Mouse (Mus musculus): ENCODE data around the gene Cdc123.

Cdc123 gene

DNA sequence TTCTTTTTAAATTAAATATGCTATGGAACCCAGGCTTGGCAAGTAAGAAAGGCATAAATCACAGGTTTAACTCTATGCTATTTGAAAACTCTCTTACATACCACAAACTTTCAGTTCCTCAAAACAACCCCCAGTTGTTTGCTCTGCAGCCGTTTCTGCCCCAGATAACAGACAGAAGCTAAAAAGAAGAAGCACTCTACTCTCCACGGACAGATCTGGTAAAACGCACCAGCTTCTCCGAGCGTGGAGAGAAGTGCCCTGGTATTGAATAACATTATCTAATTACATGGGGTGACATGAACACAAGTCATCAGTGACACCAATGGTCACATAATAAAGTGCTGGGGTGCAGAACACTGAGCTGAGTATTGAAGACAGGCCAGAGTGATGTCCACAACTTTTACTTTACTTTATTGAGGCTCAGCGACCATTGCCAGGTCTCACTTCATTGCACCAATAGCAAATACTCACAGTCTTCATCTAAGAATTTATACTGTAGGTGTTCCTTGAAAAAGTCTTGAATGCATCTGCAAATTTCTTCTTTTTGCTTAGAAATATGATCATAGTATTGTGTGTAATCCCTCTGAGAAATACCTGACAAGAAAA lies 40.4 kb downstream of the Cdc123 start:
- peak; percentile 48 to 49 for DNase-seq

DNA sequence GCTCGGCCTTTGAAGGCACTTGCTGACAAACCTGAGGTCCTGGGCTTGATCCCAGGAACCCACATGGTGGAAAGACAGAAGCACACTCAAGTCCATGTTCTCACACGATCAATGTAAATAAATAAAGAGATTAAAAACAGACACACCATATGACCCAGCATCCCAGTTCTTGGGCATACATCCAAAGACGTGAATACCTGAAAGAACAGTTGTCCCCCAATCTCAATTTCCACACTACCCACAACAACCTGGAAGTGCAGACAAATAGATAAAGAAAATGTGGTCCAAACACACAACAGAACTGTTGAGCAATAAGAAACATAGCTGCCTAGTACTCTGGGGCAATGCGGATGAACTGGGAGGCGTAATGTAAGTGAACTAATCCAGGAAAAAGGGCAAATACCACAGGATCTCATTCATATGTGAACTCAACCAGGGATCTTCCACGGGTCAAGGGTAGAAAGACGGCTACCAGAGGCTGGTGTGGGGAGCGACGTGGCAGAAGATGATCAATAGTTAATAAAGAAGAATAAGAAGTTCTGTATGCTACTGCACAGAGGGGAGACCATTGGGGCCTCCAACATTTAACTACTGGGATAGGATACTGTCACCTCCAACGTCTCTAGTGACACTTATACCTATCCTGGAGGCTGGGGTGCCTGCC lies 42.9 kb downstream of the Cdc123 start:
- no peak for DNase-seq

DNA sequence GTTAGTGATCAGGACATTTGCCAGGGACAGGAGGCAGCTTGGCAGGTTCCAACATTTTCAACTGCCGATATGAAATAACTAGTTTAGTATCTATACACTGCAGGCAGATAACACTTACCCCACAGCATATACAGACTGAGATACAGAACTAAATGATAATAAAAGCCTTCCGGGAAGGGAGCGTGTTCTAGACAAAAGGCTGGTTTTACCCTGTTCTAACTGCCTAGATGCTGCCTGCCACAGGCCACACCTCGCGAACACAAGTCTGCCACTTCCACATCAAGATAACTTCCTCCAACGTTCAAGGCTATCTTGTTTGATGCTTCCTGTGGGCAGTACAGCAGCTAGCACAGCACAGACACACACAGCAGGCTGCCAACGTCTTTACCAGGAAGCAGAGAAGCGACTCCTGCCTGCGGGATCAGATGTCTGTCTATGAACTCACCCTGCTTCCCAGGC lies 43.8 kb downstream of the Cdc123 start:
- DNase-seq = peak in 1 of 2 experiments; percentile 20

DNA sequence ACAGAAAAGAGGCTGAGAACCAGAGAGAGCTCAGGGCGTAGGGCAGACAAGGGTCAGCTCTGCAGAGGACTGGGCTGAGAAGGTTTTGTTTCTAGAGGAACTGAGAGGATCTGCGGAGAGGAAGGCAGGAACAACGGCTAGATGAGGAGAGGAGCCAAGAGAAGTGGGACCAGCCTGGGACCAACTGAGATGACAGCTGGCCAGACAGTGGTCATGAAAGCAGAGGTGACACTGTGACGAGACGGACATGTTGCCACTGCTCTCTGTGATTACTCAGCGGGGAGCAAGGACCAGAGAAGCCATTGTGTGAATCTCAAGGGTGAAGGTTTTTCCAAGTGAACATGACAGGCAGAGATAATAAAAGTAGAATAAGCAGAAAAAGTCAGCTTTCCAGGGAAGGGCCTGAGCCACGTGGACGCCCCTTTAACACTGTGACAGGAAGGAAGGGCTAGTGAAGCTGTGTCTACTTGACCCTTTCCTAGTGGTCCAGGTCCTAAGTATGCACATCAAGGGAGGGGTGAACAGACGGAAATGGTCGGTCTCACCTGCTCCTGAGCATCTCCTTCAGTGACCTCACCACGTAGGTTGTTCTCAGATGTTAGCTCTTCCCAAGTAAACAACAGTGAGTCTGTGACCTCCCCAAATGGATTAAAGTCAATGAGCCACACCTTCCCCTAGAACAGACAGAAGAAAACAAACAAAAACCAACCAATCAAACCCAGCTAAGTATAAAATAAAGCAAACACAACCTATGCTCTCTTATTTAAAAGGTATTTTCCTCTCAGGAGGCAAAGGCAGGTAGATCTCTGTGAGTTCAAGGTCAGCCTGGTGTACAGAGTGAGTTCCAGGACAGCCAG lies 46.9 kb downstream of the Cdc123 start:
- DNase-seq = no peak

DNA sequence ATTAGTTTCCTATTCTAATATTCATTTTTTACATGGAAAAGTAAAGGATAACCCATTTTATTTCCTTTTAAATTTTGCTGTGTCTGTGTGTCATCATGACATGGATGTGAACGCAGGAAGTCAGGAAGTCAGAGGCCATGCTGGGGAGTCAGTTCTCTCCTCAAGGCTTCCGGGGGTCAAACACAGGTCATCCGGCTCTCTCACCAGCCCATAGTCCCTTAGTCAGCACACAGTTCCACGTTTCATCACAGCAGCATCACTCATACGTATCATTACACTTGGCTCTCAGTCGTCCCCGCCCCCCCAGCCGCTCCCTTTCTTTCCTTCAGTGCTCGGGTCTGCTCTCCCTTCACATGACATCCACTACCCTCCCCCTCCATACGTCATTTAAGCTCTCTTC lies 51.2 kb downstream of the Cdc123 start:
- no peak for DNase-seq

DNA sequence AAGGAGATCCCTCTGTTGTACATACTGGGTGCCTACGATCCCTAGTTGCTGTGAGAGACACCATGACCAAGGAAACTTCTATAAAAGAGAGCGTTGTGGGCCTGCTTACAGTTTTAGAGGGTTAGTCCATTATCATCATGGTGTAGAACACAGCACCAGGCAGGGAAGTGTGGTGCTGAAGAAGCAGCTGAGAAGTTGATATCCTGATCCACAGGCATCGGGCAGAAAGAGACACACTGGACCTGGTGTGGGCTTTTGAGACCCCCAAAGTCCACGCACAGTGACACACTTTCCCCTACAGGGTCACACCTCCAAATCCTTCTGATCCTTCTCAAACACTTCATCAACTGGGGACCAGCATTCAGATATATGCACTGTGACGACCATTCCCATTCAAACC lies 52.9 kb downstream of the Cdc123 start:
- DNase-seq = no peak

DNA sequence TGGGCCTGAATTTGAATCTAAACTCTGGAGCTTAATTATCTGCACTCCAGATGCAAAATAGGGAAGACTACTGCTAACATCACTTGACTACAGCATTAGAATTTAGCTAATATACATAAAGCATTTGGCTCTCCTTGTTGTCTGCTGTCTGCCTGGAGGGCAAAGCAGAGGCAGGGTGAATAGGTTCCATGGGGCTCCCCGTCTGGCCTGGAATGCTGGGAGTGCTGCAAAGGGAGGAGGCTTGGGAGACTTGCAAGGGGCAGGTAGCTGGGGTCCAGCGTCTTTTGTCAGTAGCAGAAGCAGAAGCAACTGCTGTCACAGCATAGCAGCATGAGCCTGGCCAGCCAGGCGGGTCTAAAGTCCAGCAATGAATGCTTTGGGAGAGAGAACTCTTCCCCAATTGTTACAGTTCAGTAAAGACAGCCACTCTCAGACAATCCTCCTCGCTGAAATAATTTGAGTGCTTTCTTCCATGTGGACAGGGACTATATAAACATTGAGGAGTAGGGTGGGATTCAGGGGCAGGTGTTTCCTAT lies 55.3 kb downstream of the Cdc123 start:
- no peak for DNase-seq

DNA sequence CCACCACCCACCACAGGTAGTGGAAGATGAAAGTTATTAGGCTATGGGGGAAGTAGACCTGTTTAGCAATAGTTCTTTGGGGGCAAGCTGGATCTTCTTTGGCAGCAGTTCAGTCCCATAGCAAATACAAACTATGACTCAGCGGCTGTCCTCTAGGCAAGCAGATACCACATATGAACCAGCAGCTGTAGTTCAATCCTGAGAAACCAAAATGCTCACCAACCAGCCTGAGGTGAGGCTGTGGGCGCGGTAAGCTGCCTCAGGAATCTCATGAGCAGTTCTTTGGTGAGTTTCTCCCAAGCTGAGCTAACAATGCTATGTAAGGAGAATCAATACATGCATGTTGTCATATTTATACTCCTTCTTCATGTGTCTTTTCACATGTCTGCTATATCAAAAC lies 57.6 kb downstream of the Cdc123 start:
- DNase-seq = no peak

DNA sequence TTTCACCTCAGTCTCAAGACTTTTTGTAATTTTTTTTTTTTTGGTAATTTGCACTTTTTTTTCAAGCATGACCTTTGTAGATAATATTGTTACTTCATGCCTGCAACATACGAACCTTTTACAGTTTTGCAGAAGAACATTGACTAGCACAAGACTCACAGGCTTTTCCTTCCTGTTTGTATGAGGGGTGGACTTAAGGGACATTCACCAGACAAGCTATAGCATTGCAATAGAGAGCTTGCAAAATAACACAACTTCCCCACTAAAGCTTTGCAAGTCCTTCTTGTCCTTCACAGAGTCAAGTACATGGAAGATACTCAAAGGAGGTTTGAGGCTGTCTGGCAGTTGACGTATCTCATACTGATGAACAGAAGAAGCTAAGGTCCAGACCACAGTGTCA lies 72.5 kb downstream of the Cdc123 start:
- no peak for DNase-seq

DNA sequence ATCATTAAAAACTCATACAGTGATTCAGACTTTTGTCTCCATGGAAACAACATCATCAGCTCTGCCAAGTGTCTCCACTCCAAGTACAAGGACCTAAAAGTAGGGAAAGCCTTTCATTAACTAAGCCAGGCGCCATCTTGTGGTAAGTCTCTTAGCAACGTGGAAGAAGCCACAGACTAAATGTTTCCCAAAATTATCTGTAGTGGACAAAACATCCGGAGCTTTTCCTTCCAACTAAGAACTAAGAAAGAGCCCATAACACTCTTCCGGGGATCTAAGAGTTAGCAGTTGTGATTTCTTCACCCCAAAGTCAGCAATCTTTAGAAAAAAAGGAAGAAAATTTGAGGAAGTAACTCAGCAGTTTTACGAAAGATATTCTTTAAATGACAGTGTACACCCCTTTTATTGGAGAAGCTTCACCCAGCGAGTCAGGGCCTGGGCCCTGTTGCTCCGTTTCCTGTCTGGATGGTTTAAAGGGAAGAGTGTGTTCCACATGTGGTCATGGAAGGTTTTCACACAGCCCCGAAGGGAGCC lies 74.2 kb downstream of the Cdc123 start:
- peak; percentile 13 to 18 for DNase-seq

DNA sequence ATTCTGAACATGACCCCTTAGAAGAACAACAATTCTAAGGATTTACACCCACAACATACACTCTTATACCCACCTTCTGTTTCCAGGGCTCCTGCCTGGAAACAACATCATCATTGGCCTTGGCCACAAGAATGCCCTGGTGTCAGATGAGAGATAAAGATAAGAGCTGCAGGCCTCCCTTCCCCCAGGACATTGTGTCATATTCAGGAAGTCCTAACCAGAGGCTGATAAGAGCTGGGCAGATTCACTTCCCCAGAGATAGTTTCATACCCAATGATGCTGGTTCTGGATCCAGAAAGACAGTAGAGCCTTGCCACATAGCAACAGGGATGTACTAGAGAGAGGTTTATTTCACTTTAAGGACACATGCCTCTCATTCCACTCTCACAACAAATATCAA lies 75.3 kb downstream of the Cdc123 start:
- peak in 1 of 2 experiments; percentile 17 for DNase-seq

DNA sequence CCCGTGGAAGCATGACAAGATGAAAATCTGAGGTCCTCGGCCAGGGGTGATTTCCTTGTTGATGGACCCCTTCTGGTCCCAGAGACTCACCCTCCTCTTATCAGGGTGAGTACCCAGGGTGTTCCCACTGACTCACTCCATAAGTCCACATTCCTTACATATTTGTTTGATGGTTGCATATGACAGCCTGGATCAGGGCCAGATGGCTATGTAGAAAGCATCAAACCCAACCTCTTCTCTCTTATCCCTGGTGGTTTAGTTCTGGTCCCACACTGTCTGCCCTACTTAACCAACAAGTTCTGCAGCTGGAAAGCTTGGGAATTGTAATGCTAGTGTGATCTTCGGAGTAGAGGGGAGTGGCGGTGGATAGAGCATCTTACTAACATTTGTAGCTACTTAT lies 76.0 kb downstream of the Cdc123 start:
- DNase-seq = no peak

DNA sequence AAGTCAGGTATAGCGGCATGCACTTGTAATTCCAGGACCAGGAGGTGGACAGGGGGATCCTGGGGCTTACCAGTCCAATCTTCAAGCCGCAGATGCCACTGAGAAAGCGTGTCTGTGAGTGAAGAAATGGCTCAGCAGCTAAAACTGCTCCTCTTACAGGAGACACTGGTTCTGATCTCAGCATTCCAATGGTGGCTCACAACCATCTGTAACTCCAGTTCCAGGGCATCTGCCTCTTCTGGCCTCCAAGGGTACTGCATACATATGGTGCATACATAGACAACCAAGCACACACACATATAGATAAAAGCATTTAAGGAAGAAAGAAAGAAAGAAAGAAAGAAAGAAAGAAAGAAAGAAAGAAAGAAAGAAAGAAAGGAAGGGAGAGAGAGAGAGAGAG lies 82.9 kb downstream of the Cdc123 start:
- DNase-seq = no peak

DNA sequence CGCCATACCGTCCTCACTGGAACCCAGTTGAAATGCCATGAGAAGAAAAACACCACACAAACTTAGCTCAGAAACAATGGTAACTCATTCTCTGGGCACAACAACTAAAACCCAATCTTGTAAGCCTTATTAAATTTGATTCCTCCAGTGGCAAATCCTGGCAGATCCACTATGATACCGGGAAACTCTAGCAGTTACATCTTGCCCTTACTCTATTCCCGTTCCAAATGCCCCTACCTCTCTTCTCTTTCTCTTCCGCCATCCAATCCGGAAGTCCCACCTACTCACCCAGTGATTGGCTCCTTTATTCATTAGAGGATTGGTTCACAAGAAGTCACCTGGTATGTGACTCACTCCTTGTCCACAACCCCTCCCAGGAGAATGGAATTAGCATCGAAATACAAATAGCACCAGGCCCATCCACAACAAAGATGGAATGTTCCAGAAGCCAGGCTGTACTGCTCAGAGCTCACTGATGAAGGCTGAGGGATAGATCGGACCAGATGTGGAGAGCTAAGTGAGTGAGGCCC lies 84.4 kb downstream of the Cdc123 start:
- no peak for DNase-seq

DNA sequence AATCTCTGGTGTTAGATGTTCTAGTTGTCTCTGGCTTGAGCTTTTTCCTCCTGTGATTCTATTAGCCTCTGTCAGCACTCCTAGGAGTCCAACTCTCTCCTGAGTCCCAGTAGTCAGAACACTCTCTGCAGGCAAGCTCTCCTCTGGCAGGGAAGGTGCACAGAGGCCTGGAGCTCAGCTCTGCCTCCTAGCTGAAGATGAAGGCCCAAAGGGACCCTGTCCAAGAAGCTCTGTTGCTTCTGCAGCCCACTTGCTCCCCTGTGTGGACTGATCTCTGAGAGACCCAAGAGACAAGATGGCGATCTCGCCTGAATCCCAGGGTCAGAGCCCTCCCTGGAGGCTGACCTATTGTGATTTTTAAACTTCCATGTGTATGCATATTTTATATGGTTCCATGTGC lies 86.4 kb downstream of the Cdc123 start:
- no peak for DNase-seq

DNA sequence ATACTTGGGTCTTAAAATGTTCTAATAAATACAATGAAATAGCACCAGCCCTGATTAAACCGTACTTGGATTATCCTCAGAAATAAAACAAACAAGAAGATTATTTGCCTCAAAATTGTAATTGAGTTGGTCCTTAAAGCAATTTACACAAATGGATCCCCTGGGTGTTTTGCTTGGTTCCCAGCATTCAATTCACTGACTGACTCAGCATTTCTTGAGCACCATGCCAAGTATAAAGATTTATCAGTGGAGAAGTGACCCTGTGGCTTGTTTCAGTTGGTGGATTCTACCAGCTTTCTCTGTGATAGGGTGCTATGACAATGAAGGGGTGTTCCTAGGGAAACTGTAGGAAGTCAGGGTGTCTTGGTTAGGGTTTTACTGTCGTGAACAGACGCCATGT lies 94.1 kb downstream of the Cdc123 start:
- no peak for DNase-seq

DNA sequence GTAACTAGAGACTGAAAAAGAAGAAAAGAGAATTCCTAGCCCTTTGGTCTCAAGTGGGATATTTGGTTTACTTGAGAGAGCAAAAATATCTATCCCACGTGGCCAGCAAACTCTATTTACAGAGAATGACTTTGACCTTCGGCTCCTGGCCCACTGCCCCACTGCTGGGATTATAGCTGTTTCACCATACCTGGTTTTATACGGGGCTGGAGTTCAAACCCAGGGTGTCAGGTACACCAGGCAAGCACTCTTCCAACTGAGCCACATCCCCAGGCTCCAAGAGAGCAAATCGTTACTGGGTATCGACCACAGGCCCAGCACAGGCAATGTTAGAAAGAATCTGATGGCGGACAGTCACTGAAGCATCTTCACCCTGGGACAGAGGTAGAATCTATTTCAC lies 95.8 kb downstream of the Cdc123 start:
- no peak for DNase-seq

DNA sequence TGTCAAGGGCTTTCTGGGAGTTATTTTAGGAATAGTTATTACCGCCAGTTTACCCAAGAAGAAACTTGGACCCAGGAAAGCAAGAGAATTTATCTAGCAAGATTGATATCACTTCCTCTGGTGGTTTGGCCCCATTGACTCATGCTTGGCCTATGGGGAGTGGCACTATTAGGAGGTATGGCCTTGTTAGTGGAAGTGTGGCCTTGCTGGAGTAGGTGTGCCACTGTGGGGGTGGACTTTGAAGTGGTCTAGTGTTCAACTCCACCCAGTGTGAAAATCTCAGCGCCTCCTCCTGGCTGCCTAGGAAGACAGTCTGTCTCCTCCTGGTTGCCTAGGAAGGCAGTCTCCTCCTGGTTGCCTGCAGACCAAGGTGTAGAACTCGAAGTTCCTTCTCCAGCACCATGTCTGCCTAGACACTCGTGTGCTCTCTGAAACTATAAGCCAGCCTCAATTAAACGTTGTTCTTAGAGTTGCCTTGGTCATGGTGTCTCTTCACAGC lies 97.4 kb downstream of the Cdc123 start:
- no peak for DNase-seq

DNA sequence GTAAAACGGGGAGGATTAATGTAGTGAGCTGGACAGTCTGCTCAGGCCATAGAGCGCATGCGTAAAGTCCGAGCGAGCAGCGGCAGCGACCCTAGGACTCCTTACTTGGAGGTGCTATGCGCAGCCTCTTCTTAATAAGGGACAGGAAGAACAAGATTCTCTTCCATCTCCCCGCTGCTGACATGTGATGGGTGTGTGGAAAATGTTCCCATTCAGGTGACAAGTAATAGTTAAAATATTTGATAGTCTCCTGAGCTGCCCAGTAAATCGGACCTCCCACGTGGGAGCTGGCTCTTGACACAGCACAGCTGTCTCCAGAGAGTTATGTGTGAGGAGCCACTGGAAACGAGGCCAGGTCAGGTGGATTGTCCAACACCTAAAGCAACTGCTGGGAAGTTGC lies 98.4 kb downstream of the Cdc123 start:
- no peak for DNase-seq

All from spleen, adult 18-20 months (tissue).